Mouse (Mus musculus) MN1 (cell line): ENCODE results near the gene Vdr.

Source experiments
- DNase-seq: peaks from one replicate; pipeline ENCODE4 v3.0.0-alpha.2; 2016; ENCODE audit warnings: low spot score

Gene Vdr

DNA sequence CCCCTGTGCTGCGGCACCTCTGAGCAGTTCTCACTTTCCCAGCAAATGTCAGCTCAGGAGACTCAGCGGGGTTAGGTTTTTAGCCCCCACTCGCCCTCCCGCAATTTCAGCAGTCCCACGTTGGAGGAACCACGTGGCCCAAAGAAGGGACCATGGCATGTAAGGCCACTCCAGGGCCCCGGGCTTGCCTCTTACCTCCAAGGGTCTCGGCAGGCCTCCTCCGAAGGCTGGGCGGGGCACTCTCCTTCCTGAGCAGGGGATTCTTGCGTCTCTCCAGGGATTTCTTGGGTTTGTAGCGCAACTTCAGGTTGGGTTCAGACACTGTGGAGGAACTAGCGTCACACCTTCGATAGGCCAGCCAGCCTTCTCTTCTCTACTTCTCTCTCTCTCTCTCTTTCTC, 101.2 kb downstream of the Vdr start:
- no peak for DNase-seq

DNA sequence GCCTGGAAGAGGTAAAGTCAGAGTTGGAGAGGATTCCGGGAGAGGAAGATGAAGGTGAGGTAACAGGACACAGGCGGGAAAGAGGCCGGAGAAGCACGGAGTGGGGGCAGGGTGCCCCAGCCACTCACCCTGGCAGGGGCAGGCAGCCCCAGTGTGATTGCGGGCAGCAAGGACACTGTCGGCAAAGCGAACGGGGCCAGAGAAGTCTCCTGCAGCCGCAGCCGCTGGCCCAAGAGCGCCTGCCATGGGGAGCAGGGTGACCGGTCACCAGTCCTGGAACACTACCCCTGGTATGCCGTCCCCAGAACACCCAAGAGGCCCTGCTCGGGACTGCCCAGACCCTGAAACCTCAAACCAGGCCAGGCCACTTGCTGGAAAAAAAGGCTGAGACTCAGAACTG, 101.9 kb downstream of the Vdr start:
- DNase-seq: no peak

DNA sequence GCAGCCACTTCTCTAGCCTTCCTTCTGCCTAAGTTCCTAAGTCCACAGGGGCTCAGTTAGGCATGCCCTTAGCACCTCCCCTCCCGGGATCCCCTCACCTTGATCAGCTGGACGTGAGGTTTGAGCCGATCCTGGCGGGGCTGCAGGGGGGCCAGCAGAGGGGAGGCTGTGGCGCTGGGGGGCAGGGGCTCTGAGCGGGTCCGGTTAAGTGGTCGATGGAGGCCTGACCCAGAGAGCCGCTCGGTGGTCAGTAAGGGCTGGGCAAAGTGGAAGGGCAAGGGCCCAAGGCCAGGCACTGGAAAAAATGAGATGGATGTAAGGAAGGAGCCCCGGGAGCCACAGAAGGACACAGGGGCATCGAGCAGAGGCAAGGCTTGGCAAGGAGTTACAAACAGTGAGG, 102.6 kb downstream of the Vdr start:
- DNase-seq: no peak
